Mouse (Mus musculus) C2C12 (cell line): ENCODE results near the gene Prtn3. TPM values are rescaled to one million over a fixed set of nuclear protein-coding genes. Genes with fewer than 3 reads are reported as not detected.

ENCODE experiments used
- H3K27me3 ChIP-seq: one replicate; pipeline ENCODE4 v1.6.1; 2011; ENCODE audit not compliant: control insufficient read depth, insufficient read depth, insufficient read length
- H3K36me3 ChIP-seq: one replicate; pipeline ENCODE4 v1.6.1; 2011; ENCODE audit not compliant: control insufficient read depth, insufficient read depth
- H3K4me3 ChIP-seq: one replicate; pipeline ENCODE4 v1.5.1; 2011; ENCODE audit warnings: mild to moderate bottlenecking, control low read depth; ENCODE audit not compliant: poor library complexity, insufficient read depth, severe bottlenecking
- H3K79me2 ChIP-seq: one replicate; pipeline ENCODE4 v1.6.1; 2011; ENCODE audit not compliant: control insufficient read depth, insufficient read depth
- H3K79me3 ChIP-seq: one replicate; pipeline ENCODE4 v1.6.1; 2011; ENCODE audit warnings: low read depth, control low read depth
- H3ac ChIP-seq: one replicate; pipeline ENCODE3; 2011; ENCODE audit warnings: low read depth; ENCODE audit not compliant: control insufficient read depth, insufficient read length
- CEBPB ChIP-seq: IDR thresholded peaks from one replicate; pipeline ENCODE4 v1.6.1; 2011; ENCODE audit warnings: low read depth, mild to moderate bottlenecking, control low read depth, moderate library complexity
- CTCF ChIP-seq: IDR thresholded peaks from one replicate; pipeline ENCODE4 v1.5.1; 2011; ENCODE audit not compliant: control insufficient read depth, insufficient read depth, insufficient read length
- FOSL1 ChIP-seq: IDR thresholded peaks from one replicate; pipeline ENCODE4 v1.8.0; 2011; ENCODE audit warnings: mild to moderate bottlenecking, low read length; ENCODE audit not compliant: poor library complexity, insufficient read depth, severe bottlenecking
- MAX ChIP-seq: IDR thresholded peaks from one replicate; pipeline ENCODE4 v1.6.1; 2011; ENCODE audit warnings: mild to moderate bottlenecking, control low read depth
- MYOD1 ChIP-seq: IDR thresholded peaks from one replicate; pipeline ENCODE4 v1.6.1; 2011; ENCODE audit warnings: low read depth; ENCODE audit not compliant: control insufficient read depth, insufficient read length
- MYOG ChIP-seq: IDR thresholded peaks from one replicate; pipeline ENCODE4 v1.6.1; 2011; ENCODE audit not compliant: control insufficient read depth, insufficient read length; ENCODE audit errors: extremely low read depth
- USF1 ChIP-seq: IDR thresholded peaks from one replicate; pipeline ENCODE4 v1.6.1; 2011; ENCODE audit warnings: low read depth, mild to moderate bottlenecking, control low read depth, moderate library complexity
- polyA plus RNA-seq: library from polyadenylated mRNA; unstranded; fragments of >200 nt; fragmentation: generic; extraction: Trizol; gene quantifications from one replicate; pipeline ENCODE4 v1.2.1, GENCODE M21; 2012; ENCODE audit warnings: missing spikeins

The Prtn3 gene
- polyA plus RNA-seq, 1 experiment, result not detected

GRCm38 (mm10) chr10:79838151-79838550, 36.1 kb upstream of the Prtn3 start:
- H3K4me3 ChIP-seq, result no peak overlapping the region
- H3K79me2 ChIP-seq, result no peaks in the 10 kb centered on the region
- TF ChIP-seq MAX (no peak), MYOD1 (no peak), MYOG (no peak)
- no peaks in the 10 kb centered on the region for H3K36me3 ChIP-seq
- H3ac ChIP-seq, result peak overlapping the region; percentile 30
- no peaks in the 10 kb centered on the region for H3K27me3 ChIP-seq
- H3K79me3 ChIP-seq, result no peaks in the 10 kb centered on the region

GRCm38 (mm10) chr10:79840091-79840490, 34.2 kb upstream of the Prtn3 start:
- Histone ChIP-seq H3K27me3 (no peaks in the 10 kb centered on the region), H3K36me3 (no peaks in the 10 kb centered on the region), H3K79me3 (no peaks in the 10 kb centered on the region), H3ac (no peak overlapping the region), H3K79me2 (no peaks in the 10 kb centered on the region), H3K4me3 (no peak overlapping the region)
- no peak for TF ChIP-seq CEBPB
- TF ChIP-seq FOSL1, result no peak
- TF ChIP-seq MYOG, result no peak
- TF ChIP-seq MYOD1, result no peak
- TF ChIP-seq USF1, result no peak
- no peak for TF ChIP-seq MAX
- no peak for TF ChIP-seq CTCF

- TF ChIP-seq USF1, result no peak
- TF ChIP-seq CEBPB, result no peak
- no peak for TF ChIP-seq MAX
- no peak for TF ChIP-seq MYOG
- TF ChIP-seq CTCF, result no peak
- TF ChIP-seq MYOD1, result no peak
- no peak for TF ChIP-seq FOSL1
- H3K79me2 ChIP-seq, result no peaks in the 10 kb centered on the region
- H3ac ChIP-seq, result peak overlapping the region; percentile 54
These were observed 33.4 kb upstream of the Prtn3 start for GRCm38 (mm10) chr10:79840644-79841551.

GRCm38 (mm10) chr10:79842322-79842721, 32.0 kb upstream of the Prtn3 start:
- H3K27me3 ChIP-seq, result no peaks in the 10 kb centered on the region
- no peak overlapping the region for H3K4me3 ChIP-seq
- no peak overlapping the region for H3ac ChIP-seq
- no peaks in the 10 kb centered on the region for H3K36me3 ChIP-seq
- TF ChIP-seq MYOD1 (peak; percentile 62), USF1 (no peak), CEBPB (no peak), FOSL1 (peak; percentile 39), MYOG (no peak), MAX (peak; percentile 41)
- H3K79me2 ChIP-seq, result no peaks in the 10 kb centered on the region
- H3K79me3 ChIP-seq, result no peaks in the 10 kb centered on the region

More at GRCm38 (mm10) chr10:79840644-79841551, 33.4 kb upstream of the Prtn3 start:
- no peaks in the 10 kb centered on the region for H3K79me3 ChIP-seq
- H3K27me3 ChIP-seq, result no peaks in the 10 kb centered on the region
- H3K4me3 ChIP-seq, result peak overlapping the region; percentile 31
- no peaks in the 10 kb centered on the region for H3K36me3 ChIP-seq

GRCm38 (mm10) chr10:79843476-79843875, 30.8 kb upstream of the Prtn3 start:
- Histone ChIP-seq H3ac (no peak overlapping the region), H3K36me3 (no peaks in the 10 kb centered on the region), H3K79me2 (no peaks in the 10 kb centered on the region), H3K27me3 (no peaks in the 10 kb centered on the region), H3K79me3 (no peaks in the 10 kb centered on the region), H3K4me3 (no peak overlapping the region)
- TF ChIP-seq MYOD1, result no peak
- no peak for TF ChIP-seq FOSL1
- no peak for TF ChIP-seq MYOG
- TF ChIP-seq CEBPB, result no peak
- no peak for TF ChIP-seq MAX
- no peak for TF ChIP-seq USF1
- TF ChIP-seq CTCF, result no peak

- Histone ChIP-seq H3K79me2 (peaks cover 3% of the 10 kb centered on the region), H3K36me3 (no peaks in the 10 kb centered on the region), H3ac (no peak overlapping the region), H3K79me3 (no peaks in the 10 kb centered on the region), H3K4me3 (no peak overlapping the region), H3K27me3 (no peaks in the 10 kb centered on the region)
- TF ChIP-seq CTCF, result no peak
- TF ChIP-seq MYOD1, result no peak
- no peak for TF ChIP-seq USF1
- no peak for TF ChIP-seq FOSL1
- TF ChIP-seq MAX, result no peak
- TF ChIP-seq CEBPB, result no peak
- TF ChIP-seq MYOG, result no peak
These were observed 27.7 kb upstream of the Prtn3 start for GRCm38 (mm10) chr10:79846553-79846952.
